Mouse (Mus musculus): ENCODE measurements around the gene Pkd2l1. TPM values are rescaled to one million over a fixed set of nuclear protein-coding genes. Genes with fewer than 3 reads are reported as not detected.
"Not testable (repeated sequence)": the region's sequence is repeated elsewhere in the genome, so short reads cannot be mapped to it uniquely, and the experiment has no call there.

Gene Pkd2l1
- polyA plus RNA-seq, 1 experiment from 2014 or later, result 0.36 TPM

DNA sequence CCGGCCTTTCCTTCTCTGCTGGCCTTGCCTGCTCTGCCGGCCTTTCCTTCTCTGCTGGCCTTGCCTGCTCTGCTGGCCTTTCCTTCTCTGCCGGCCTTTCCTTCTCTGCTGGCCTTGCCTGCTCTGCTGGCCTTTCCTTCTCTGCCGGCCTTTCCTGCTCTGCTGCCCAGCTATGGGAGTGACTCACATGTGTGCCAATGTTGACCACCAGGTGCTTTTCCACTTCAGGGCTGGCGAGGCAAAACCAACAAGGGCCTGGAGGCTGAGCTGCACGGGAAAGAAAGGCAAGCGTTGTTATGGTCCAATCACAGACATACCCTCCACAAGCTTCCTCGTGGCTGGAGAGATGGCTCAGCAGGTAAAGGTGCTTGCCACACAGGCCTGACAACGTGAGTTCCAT lies 71.6 kb downstream of the Pkd2l1 start:
- not testable (repeated sequence) for H3K9ac ChIP-seq; ATAC-seq (ENCODE audit: low FRiP score); H3K27ac ChIP-seq; H3K9me3 ChIP-seq (replicated peaks); H3K4me3 ChIP-seq; H3K27me3 ChIP-seq; H3K4me1 ChIP-seq; H3K4me2 ChIP-seq (replicated peaks)
- peaks cover 87% of the 10 kb centered on the region for H3K36me3 ChIP-seq
- WGBS, result 93% methylated on average over 9 of the region's 9 CpGs

- H3K9me3 ChIP-seq (replicated peaks), result no peaks in the 10 kb centered on the region
- no peak overlapping the region for H3K4me2 ChIP-seq (replicated peaks)
- H3K27ac ChIP-seq, result no peak overlapping the region
- no peaks in the 10 kb centered on the region for H3K27me3 ChIP-seq
- no peaks in the 10 kb centered on the region for H3K4me1 ChIP-seq
- no peak overlapping the region for H3K4me3 ChIP-seq
- ATAC-seq (ENCODE audit: low FRiP score), result no peak
- H3K36me3 ChIP-seq, result peaks cover 79% of the 10 kb centered on the region
- no peak overlapping the region for H3K9ac ChIP-seq
Observed at GRCm38 (mm10) chr19:44117793-44118192, 74.4 kb downstream of the Pkd2l1 start.

- ATAC-seq (ENCODE audit: low FRiP score), result no peak
- Histone ChIP-seq H3K9ac (no peak overlapping the region), H3K27me3 (no peaks in the 10 kb centered on the region), H3K36me3 (peaks cover 58% of the 10 kb centered on the region), H3K9me3 (replicated peaks) (no peaks in the 10 kb centered on the region), H3K27ac (no peak overlapping the region), H3K4me1 (peaks cover 6% of the 10 kb centered on the region), H3K4me3 (no peak overlapping the region), H3K4me2 (replicated peaks) (no peak overlapping the region)
- WGBS, result 56% methylated on average over 7 of the region's 7 CpGs
Observed at GRCm38 (mm10) chr19:44111706-44112105, 80.5 kb downstream of the Pkd2l1 start.

- Histone ChIP-seq H3K9ac (no peak overlapping the region), H3K4me3 (no peak overlapping the region), H3K4me1 (peaks cover 18% of the 10 kb centered on the region), H3K9me3 (replicated peaks) (no peaks in the 10 kb centered on the region), H3K27me3 (no peaks in the 10 kb centered on the region), H3K27ac (no peak overlapping the region), H3K36me3 (peaks cover 47% of the 10 kb centered on the region), H3K4me2 (replicated peaks) (no peak overlapping the region)
- ATAC-seq (ENCODE audit: low FRiP score), result no peak
- 88% methylated on average over 9 of the region's 9 CpGs for WGBS
Observed at GRCm38 (mm10) chr19:44110356-44110755, 81.9 kb downstream of the Pkd2l1 start.

DNA sequence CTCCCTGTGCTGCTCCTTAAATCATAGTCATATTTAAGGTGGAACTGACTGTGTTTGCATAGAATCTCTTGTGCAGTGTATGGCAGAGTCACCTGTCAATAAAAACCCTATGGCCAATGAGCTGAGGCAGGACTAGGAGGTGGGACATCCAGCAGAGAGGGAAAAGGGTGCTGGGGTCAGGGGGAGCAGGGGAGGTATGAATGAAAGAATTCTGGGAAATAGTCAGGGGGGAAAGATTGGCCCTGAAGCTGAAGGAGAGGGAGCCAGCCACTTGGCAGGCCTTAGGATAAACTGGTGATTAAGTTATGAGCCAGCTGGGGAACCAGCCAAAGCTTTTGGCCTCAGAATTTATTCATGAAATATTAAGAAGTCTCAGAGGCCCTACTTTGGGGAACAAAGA lies 83.2 kb downstream of the Pkd2l1 start:
- Histone ChIP-seq H3K27me3 (no peaks in the 10 kb centered on the region), H3K36me3 (peaks cover 41% of the 10 kb centered on the region), H3K9ac (no peak overlapping the region), H3K4me2 (replicated peaks) (no peak overlapping the region), H3K27ac (no peak overlapping the region), H3K4me3 (no peak overlapping the region), H3K9me3 (replicated peaks) (no peaks in the 10 kb centered on the region), H3K4me1 (peaks cover 21% of the 10 kb centered on the region)
- no peak for ATAC-seq (ENCODE audit: low FRiP score)

GRCm38 (mm10) chr19:44107661-44108521 lies 84.4 kb downstream of the Pkd2l1 start:
- peaks cover 21% of the 10 kb centered on the region for H3K4me1 ChIP-seq
- peak overlapping the region; percentile 78 for H3K4me2 ChIP-seq (replicated peaks)
- peak overlapping the region; percentile 96 for H3K9ac ChIP-seq
- H3K36me3 ChIP-seq, result peaks cover 30% of the 10 kb centered on the region
- WGBS, result 29% methylated on average over 22 of the region's 22 CpGs
- H3K27ac ChIP-seq, result peak overlapping the region; percentile 44; the same call in 1 of the 2 replicates
- no peaks in the 10 kb centered on the region for H3K9me3 ChIP-seq (replicated peaks)
- H3K4me3 ChIP-seq, result peak overlapping the region; percentile 88
- peak; percentile 73 for ATAC-seq (ENCODE audit: low FRiP score)
- H3K27me3 ChIP-seq, result no peaks in the 10 kb centered on the region

DNA sequence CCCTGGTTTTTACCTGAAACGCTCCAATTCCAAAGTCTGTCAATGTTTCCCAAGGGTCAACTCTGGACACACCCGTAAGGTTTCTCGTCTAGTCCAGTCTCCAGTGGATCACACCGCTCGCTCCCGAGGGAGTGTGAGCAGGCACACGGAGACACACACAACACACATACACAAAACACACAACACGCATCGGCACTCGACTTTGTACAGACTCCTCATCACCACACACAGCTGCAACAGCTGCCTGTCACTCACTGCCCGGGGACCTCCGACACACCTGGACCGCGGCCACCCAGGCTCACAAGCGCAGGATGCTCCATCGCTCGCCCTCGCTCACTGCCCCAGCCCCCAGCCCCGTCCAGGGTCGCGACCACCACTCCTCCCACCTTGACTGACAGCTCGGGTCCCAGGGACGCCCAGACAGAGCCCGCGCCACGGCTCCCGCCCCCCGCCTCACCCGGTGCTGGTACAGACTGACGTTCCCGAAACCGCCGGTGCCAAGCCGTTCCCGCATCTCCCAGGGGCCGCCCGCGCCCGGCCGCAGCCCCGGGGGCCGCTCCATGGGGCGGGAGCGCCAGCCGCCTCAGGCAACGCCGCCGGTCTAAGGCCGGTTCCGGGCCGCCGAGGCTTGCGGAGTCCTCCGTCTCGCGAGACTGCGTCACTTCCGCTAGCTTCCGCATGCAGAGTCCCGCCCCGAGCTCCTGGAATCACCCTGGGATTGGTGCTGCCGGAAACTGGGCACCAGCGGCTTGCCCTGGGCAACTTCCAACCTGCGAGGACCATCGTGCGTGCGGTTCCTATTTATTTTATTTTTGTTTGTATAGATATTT lies 85.2 kb downstream of the Pkd2l1 start, which contains the start of gene Chuk:
TSS of gene Chuk (minus strand) at position 650 of the 830 bp plus-strand sequence.
- peak within 1 kb of the TSS; percentile 96 for H3K9ac ChIP-seq
- WGBS, result 1% methylated on average over 67 of the region's 67 CpGs
- H3K9me3 ChIP-seq (replicated peaks), result no peaks in the 10 kb centered on the region
- no peaks in the 10 kb centered on the region for H3K27me3 ChIP-seq
- H3K4me3 ChIP-seq, result peak within 1 kb of the TSS; percentile 88
- peak within 1 kb of the TSS; percentile 72 for H3K27ac ChIP-seq
- peak; percentile 97 for ATAC-seq (ENCODE audit: low FRiP score)
- peak within 1 kb of the TSS; percentile 78 for H3K4me2 ChIP-seq (replicated peaks)
- H3K4me1 ChIP-seq, result peaks cover 21% of the 10 kb centered on the region
- H3K36me3 ChIP-seq, result peaks cover 23% of the 10 kb centered on the region

DNA sequence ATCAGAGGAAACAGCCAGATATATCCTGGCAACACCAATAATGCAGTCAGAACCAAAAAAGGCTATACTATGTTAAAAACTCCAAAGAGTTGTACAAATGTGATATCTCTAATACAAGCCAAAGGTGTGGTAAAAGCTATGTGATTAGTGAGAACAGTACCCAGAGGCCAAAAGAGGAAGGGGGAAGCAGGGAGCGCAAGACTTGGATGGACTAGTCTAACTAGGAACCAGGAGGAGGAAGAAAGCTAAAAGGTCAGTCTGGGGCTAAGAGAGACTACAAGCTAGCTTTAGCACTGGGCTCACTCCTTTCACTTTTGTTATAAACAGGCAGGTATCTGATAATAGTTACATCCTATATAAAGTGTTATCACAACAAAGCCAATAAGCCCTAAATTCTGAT lies 87.8 kb downstream of the Pkd2l1 start:
- WGBS, result 91% methylated on average over 1 of the region's 1 CpGs

DNA sequence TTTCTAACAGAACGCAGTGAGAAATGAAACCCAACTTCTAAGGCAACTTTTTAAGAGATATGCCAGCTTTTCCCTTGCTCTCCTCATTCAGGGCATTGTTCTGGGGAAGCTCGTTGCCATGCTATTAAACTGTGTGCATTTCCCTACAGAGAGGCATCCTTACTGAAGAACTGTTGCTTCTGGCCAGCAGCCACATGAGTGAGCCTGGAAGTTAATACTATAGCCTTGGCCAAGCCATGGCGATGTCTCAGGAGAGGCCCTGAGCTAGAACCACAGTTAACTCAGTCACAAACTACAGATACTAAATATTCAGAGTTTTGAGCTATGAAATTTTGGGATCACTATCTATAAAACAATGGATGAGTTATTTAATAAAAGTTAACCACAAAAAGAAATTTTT lies 89.2 kb downstream of the Pkd2l1 start:
- H3K4me1 ChIP-seq, result peaks cover 19% of the 10 kb centered on the region
- peaks cover 12% of the 10 kb centered on the region for H3K36me3 ChIP-seq
- H3K27me3 ChIP-seq, result no peaks in the 10 kb centered on the region
- no peak overlapping the region for H3K4me3 ChIP-seq
- ATAC-seq (ENCODE audit: low FRiP score), result no peak
- H3K4me2 ChIP-seq (replicated peaks), result no peak overlapping the region
- no peak overlapping the region for H3K9ac ChIP-seq
- no peak overlapping the region for H3K27ac ChIP-seq
- no peaks in the 10 kb centered on the region for H3K9me3 ChIP-seq (replicated peaks)
- 96% methylated on average over 3 of the region's 3 CpGs for WGBS

More for the DNA sequence above, 87.8 kb downstream of the Pkd2l1 start:
- Histone ChIP-seq H3K27me3 (no peaks in the 10 kb centered on the region), H3K36me3 (peaks cover 12% of the 10 kb centered on the region), H3K9me3 (replicated peaks) (no peaks in the 10 kb centered on the region), H3K4me3 (no peak overlapping the region), H3K27ac (no peak overlapping the region), H3K9ac (no peak overlapping the region), H3K4me2 (replicated peaks) (no peak overlapping the region), H3K4me1 (peaks cover 21% of the 10 kb centered on the region)
- no peak for ATAC-seq (ENCODE audit: low FRiP score)

- Histone ChIP-seq H3K4me2 (replicated peaks) (no peak overlapping the region), H3K4me1 (peaks cover 7% of the 10 kb centered on the region), H3K36me3 (peaks cover 25% of the 10 kb centered on the region), H3K9me3 (replicated peaks) (no peaks in the 10 kb centered on the region), H3K27ac (no peak overlapping the region), H3K4me3 (no peak overlapping the region), H3K27me3 (no peaks in the 10 kb centered on the region), H3K9ac (no peak overlapping the region)
- ATAC-seq (ENCODE audit: low FRiP score), result no peak
Observed at GRCm38 (mm10) chr19:44100840-44101239, 91.4 kb downstream of the Pkd2l1 start.
